17 mouse cellular contexts compared by ENCODE assay signal in genomic region chr12:76047921-76048320, GRCm38 (mm10).
"Had no signal": no experiment of that assay in that cellular context is flagged by ENCODE, and none has a peak within 500 bp of the region (broad histone marks: within the 10 kb centered on the region; RNA-seq: fewer than 3 reads in every experiment).

No protein-coding gene starts in this region.

- H3K27me3 ChIP-seq: liver, embryonic 12.5 days; midbrain, embryonic 12.5 days; neural tube, embryonic 13.5 days; neural tube, embryonic 15.5 days had no signal

- H3K27ac ChIP-seq: liver, embryonic 12.5 days; liver, embryonic 14.5 days; midbrain, embryonic 10.5 days; midbrain, embryonic 12.5 days; neural tube, embryonic 13.5 days; neural tube, embryonic 15.5 days had no signal

- ATAC-seq: liver, embryonic 12.5 days; midbrain, embryonic 16.5 days had no signal

- H3K4me3 ChIP-seq: liver, embryonic 12.5 days; midbrain, embryonic 10.5 days; midbrain, embryonic 12.5 days; myocyte; neural tube, embryonic 13.5 days; neural tube, embryonic 15.5 days had no signal

- H3K4me1 ChIP-seq: liver, embryonic 12.5 days; midbrain, embryonic 10.5 days; midbrain, embryonic 12.5 days had no signal

- H3K9ac ChIP-seq: liver, embryonic 12.5 days; liver, embryonic 14.5 days; midbrain, embryonic 12.5 days; neural tube, embryonic 13.5 days; neural tube, embryonic 15.5 days had no signal

- H3K9me3 ChIP-seq: liver, embryonic 12.5 days; midbrain, embryonic 10.5 days; midbrain, embryonic 12.5 days; neural tube, embryonic 13.5 days; neural tube, embryonic 15.5 days had no signal

- H3K4me2 ChIP-seq: liver, embryonic 12.5 days; midbrain, embryonic 12.5 days; neural tube, embryonic 13.5 days; neural tube, embryonic 15.5 days had no signal

- DNase-seq: midbrain, embryonic 14.5 days; retina, postnatal 1 day; right cerebral cortex, adult 18-20 months; right cerebral cortex, postnatal 25 days; right cerebral cortex, postnatal 4 days; spleen, adult 18-20 months; thymus, adult 18-20 months; thymus, postnatal 14 days; thymus, postnatal 36 days had no signal
